Mouse (Mus musculus) lung, postnatal 14 days (tissue): Measurements from ENCODE around the gene Nbea.

Source experiments
- DNase-seq: peaks from one replicate; pipeline ENCODE4 v3.0.0; 2021

The Nbea gene

GRCm38 (mm10) chr3:55819598-55819997, 363.9 kb downstream of the Nbea start:
- DNase-seq: no peak

- DNase-seq: no peak
These were observed 365.4 kb downstream of the Nbea start for GRCm38 (mm10) chr3:55818082-55818481.

- DNase-seq: no peak
These were observed 366.7 kb downstream of the Nbea start for GRCm38 (mm10) chr3:55816638-55817375.

DNA sequence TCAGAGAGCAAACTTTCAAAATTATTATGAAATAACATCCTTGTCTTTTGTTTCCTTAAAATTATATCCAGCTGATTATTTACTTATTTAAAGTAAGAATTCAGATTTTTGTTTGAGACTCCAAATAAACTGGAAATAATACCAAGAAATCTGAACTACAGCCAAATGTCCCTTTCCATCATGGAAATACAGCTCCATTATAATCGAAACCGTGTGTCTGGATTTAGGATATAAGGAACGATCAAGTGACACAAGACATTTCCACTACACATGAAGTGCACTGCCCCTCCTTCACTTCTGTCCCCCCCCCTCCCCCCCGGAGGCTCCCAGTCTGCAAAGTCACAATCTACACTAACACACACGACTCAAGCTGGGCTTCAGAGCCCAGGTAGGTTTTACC, 367.4 kb downstream of the Nbea start:
- DNase-seq: no peak

GRCm38 (mm10) chr3:55814993-55815625, 368.4 kb downstream of the Nbea start:
- no peak for DNase-seq

DNA sequence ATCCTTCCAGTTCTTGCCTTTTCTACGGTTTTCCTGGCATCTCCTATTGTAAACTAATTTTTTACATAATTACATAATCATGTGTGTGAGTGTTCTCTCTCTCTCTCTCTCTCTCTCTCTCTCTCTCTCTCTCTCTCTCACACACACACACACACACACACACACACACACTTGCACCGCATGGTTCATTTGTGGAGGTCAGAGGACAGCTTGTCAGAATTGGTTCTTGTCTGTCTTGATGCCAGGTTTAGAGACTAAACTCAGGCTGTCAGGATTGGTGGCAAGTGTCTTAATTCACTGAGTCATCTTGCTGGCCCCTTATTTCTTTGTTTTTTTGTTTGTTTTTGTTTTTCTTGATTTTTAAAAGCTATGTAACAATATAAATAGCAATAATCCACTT, 388.7 kb downstream of the Nbea start:
- no peak for DNase-seq

GRCm38 (mm10) chr3:55793842-55794575, 389.5 kb downstream of the Nbea start:
- DNase-seq: peak; percentile 67

DNA sequence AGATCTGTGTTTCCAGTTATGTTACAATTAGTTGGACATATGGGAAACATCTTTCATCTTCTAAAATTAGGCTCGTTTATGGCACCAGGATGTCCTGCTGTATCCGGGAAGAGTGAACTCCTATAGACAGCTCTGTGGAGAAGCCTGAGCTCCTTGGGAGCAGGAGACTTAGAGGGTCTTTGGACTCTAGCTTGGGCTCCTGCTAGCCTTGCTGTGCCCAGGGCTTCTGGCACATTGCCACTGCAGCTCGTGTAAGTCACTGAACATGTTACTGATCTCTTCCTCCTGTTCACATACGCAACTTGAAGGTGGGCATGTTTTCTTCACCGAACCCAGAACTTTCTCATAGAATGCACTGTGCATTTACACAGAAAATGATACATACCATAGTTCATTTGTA, 391.2 kb downstream of the Nbea start:
- no peak for DNase-seq

- DNase-seq: no peak
These were observed 392.9 kb downstream of the Nbea start for GRCm38 (mm10) chr3:55790609-55791008.

DNA sequence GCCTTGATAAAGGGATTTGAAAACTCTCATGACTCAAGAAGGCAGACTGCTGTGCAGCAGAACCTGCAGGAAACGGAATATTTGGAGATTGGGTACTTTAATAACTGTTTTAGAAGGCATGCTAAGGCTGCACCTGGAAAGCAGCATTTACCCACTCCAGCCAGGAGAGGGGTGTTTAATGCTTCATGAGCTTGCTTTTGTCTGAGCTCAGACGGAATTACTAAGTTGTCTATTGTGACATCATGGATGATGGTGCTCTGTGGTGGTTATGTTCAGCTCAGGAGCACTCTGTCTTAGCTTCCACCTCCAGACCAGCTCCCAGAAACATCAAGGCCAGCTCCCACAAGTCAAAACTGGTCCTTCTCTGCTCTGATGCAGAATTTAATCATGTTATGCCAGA, 393.6 kb downstream of the Nbea start:
- no peak for DNase-seq

GRCm38 (mm10) chr3:55788621-55789201, 394.8 kb downstream of the Nbea start:
- no peak for DNase-seq

DNA sequence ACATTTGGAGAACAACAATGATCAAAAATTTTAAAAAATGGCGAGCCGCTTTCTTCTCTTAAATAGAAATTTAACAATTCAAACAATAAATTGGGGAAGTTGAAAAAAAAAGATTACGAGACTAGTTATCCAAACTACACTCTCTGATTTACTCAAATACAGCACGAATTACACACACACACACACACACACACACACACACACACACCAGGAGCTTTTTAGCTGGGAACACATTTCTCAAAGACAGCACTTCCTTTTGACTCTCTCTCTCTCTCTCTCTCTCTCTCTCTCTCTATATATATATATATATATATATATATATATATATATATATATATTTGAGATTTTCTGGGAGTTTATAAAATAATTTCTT, 395.3 kb downstream of the Nbea start:
- DNase-seq: no peak

GRCm38 (mm10) chr3:55787487-55788213, 395.9 kb downstream of the Nbea start:
- DNase-seq: peak; percentile 25

GRCm38 (mm10) chr3:55786835-55787486, 396.5 kb downstream of the Nbea start:
- no peak for DNase-seq

DNA sequence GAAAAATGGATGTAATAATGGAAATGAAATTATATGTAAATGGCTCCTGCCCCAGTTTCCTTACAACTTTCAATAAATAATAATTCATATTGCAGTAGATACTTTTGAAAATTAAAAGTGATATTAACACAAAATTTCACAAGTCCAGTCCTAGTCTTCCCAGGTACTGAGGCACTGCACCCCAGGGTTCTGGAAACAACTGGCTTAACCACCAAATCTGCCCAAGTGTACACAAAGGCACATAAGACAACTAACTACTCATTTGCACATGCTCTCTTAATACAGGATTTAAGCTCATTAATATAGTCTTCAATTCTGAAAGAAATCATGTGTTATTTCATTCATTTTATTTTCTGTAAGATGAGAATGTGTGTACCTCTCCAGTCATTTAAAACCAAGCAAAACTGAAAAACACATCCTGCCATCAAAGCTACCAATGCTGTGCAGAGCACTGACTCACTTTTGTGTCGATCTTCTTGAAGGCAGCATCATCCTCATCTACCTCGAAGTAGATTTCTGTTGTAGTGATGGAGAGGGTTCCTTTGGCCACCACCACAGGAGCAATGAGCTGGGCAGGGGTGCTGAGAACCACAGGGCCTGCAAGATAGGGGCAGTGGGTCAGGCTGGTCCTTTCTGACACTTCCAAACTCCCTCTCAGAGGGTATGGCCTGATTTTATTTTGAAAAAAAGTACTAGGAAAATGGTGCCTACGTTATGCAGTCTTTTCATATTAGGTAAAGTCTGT, 397.3 kb downstream of the Nbea start:
- no peak for DNase-seq

DNA sequence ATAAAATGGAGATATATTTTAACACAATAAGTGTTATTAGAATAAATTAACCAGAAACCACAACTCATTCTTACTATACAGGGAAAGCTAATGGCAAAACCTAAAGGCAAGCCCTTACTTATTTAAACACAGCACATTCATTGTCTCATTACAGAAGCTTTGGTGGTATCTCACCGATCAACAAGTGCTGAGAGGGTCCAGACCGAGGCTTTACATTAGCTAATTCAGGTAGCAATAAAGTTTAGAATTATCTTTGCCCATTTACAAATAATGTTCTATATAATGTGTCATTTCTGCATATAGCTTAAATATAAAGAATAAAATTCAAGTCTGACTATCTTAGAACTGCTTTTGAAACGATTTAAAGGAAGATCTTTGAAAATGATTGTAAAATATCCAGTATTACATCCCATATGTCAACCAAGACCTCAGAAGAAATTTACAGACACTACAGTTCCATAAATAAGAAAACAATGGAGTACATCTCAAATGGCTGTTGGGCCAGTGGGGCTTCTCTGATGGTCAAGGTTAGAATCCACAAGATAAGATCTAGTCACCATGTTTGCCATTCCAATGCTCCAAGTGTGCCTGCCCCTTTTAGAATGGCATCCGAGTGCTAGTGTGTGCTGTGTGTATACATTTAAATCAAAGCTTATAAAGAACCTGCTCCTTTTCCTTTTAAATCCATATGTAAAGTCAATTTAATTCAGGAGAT, 398.1 kb downstream of the Nbea start:
- DNase-seq: no peak

DNA sequence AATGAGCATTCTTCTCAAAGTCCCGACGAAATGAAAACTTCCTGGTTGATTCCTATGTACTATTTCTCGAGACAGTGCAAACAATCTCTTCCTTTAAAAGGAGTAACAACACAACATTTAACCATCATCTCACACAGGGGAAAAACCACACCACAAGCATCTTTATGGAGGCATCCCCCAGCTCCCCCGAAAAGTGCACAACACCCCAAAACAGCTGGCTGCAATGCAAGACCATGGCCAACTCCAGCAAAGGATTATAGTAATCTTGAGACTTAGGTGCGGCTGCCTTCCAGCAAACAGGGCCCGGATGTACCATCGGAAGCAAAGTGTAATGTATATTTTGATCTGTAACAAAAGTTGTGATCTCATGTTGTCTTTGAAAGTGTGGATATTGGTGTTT, 399.4 kb downstream of the Nbea start:
- no peak for DNase-seq

- no peak for DNase-seq
These were observed 400.1 kb downstream of the Nbea start for GRCm38 (mm10) chr3:55783171-55784081.

DNA sequence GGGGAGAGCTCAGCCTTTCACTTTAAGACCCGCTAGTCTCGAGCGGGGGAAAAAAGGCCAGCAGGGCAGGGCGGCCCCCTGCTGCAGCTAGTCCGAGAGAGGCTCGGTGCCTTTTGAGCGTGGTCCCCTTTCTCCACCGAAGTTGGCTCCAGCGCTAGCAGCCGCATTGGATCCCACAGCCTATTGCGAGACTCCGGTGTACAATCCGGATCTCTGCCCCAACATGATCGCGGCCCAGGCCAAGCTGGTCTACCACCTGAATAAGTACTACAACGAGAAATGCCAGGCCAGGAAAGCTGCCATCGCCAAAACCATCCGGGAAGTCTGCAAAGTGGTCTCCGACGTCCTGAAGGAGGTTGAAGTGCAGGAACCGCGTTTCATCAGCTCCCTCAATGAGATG, 400.7 kb downstream of the Nbea start:
- DNase-seq: no peak
